Mouse (Mus musculus): ENCODE data around the gene Gabra2. TPM values are rescaled to one million over a fixed set of nuclear protein-coding genes. Genes with fewer than 3 reads are reported as not detected.

The Gabra2 gene
- polyA plus RNA-seq, 1 experiment from 2014 or later = 44.9 TPM

DNA sequence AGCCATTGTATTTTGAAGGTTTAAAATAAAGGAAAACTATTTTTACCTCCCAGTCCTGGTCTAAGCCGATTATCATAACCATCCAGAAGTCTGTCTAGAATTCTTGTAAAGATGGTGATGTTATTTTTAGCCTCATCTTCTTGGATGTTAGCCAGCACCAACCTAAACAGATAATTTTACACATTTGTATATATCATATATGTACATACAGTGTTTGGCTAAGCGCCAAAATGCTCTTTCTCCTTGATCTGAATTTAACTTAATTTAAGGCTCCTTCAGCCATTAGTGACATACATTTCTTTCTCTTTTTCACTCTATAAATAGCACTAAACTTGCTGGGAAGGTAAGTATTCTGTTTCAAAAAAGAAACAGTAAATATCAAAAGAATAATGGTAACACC lies 3.7 kb downstream of the Gabra2 start:
- Histone ChIP-seq H3K9ac (replicated peaks; ENCODE audit: low read depth, low read length) (no peak overlapping the region), H3K27me3 (ENCODE audit: control insufficient read depth, insufficient read depth, low read length) (no peaks in the 10 kb centered on the region; the same call in 1 of the 2 replicates), H3K4me3 (ENCODE audit: low read depth, low read length) (no peak overlapping the region), H3K36me3 (ENCODE audit: control insufficient read depth, insufficient read depth, low read length) (no peaks in the 10 kb centered on the region), H3K4me1 (ENCODE audit: control insufficient read depth, insufficient read depth, low read length) (peaks cover 3% of the 10 kb centered on the region; the same call in 1 of the 2 replicates), H3K27ac (ENCODE audit: low read depth, low read length) (no peak overlapping the region), H3K9me3 (ENCODE audit: control insufficient read depth, low read length) (no peaks in the 10 kb centered on the region), H3K4me2 (ENCODE audit: low read depth, low read length) (no peak overlapping the region)
- 85% methylated on average over 2 of the region's 2 CpGs for WGBS
- ATAC-seq (ENCODE audit: low read depth) = no peak

GRCm38 (mm10) chr5:71078861-71079260 lies 16.8 kb downstream of the Gabra2 start:
- H3K4me1 ChIP-seq (ENCODE audit: control insufficient read depth, insufficient read depth, low read length) = no peaks in the 10 kb centered on the region
- H3K27ac ChIP-seq (ENCODE audit: low read depth, low read length) = no peak overlapping the region
- H3K27me3 ChIP-seq (ENCODE audit: control insufficient read depth, insufficient read depth, low read length) = no peaks in the 10 kb centered on the region
- no peak for ATAC-seq (ENCODE audit: low read depth)
- no peaks in the 10 kb centered on the region for H3K9me3 ChIP-seq (ENCODE audit: control insufficient read depth, low read length)
- H3K36me3 ChIP-seq (ENCODE audit: control insufficient read depth, insufficient read depth, low read length) = no peaks in the 10 kb centered on the region
- H3K4me3 ChIP-seq (ENCODE audit: low read depth, low read length) = no peak overlapping the region
- no peak overlapping the region for H3K4me2 ChIP-seq (ENCODE audit: low read depth, low read length)
- 93% methylated on average over 5 of the region's 5 CpGs for WGBS
- no peak overlapping the region for H3K9ac ChIP-seq (replicated peaks; ENCODE audit: low read depth, low read length)

DNA sequence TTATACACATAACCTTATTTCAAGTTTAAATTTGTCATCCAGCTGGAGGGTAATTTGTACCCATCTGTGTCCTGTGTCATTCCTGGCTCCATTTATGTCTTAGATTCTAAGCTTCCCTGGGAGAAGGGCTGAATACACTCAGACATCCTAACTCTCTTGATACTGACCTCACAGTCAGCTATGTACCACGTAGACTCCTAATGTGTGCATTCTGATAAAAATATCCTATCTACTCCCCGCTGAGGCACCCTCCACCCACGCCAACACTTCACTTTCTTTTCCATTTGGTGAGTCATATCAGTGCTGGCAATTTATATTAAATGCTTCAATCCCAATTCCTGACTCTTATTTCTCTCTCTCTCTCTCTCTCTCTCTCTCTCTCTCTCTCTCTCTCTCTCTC lies 34.0 kb downstream of the Gabra2 start:
- Histone ChIP-seq H3K36me3 (ENCODE audit: control insufficient read depth, insufficient read depth, low read length) (no peaks in the 10 kb centered on the region), H3K9me3 (ENCODE audit: control insufficient read depth, low read length) (no peaks in the 10 kb centered on the region), H3K27me3 (ENCODE audit: control insufficient read depth, insufficient read depth, low read length) (no peaks in the 10 kb centered on the region), H3K4me1 (ENCODE audit: control insufficient read depth, insufficient read depth, low read length) (no peaks in the 10 kb centered on the region), H3K4me2 (ENCODE audit: low read depth, low read length) (no peak overlapping the region), H3K9ac (replicated peaks; ENCODE audit: low read depth, low read length) (no peak overlapping the region), H3K27ac (ENCODE audit: low read depth, low read length) (no peak overlapping the region), H3K4me3 (ENCODE audit: low read depth, low read length) (no peak overlapping the region)
- 76% methylated on average over 3 of the region's 3 CpGs for WGBS
- ATAC-seq (ENCODE audit: low read depth) = no peak

DNA sequence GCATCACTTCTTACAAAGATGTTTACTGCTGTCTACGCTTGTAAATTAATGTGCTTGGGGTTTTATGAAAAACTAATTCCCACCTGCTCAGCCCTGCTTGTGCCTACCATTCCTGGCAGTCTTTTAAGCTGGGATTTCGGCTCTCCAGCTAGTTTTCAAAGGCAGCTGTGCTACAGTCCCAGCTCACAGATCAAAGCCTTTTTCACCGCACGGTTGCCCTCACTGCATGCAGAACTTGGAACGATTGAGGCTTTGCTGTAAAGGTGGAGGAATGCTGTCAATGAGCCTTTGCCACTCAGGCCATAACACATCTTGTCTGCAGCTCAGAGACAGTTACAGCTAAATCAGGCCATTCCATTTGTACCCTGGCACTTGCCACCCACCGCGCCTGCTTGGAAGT lies 37.6 kb downstream of the Gabra2 start:
- no peak for ATAC-seq (ENCODE audit: low read depth)
- H3K9me3 ChIP-seq (ENCODE audit: control insufficient read depth, low read length) = no peaks in the 10 kb centered on the region
- no peak overlapping the region for H3K4me2 ChIP-seq (ENCODE audit: low read depth, low read length)
- H3K27ac ChIP-seq (ENCODE audit: low read depth, low read length) = no peak overlapping the region
- H3K4me1 ChIP-seq (ENCODE audit: control insufficient read depth, insufficient read depth, low read length) = no peaks in the 10 kb centered on the region
- no peaks in the 10 kb centered on the region for H3K27me3 ChIP-seq (ENCODE audit: control insufficient read depth, insufficient read depth, low read length)
- WGBS = 54% methylated on average over 7 of the region's 7 CpGs
- H3K4me3 ChIP-seq (ENCODE audit: low read depth, low read length) = no peak overlapping the region
- H3K36me3 ChIP-seq (ENCODE audit: control insufficient read depth, insufficient read depth, low read length) = no peaks in the 10 kb centered on the region
- H3K9ac ChIP-seq (replicated peaks; ENCODE audit: low read depth, low read length) = no peak overlapping the region

DNA sequence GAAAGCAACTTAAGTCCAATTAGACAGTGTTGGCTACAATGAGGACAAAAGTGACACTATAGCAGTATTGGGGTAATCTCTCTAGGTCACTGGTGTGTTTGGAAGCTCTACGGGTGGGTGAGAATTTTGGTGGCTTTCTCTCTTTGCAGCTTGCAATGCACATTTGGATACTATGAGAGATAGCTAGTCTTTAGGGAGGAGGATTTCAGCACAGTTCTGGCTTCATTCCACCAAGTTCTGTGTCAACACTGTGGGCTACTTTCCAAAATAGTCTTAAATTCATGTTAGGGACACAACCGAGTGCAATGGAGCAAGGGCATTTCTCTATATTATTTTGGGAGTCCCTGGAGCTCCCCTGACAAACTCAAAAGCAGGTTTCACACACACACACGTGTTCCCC lies 58.3 kb downstream of the Gabra2 start:
- H3K27me3 ChIP-seq (ENCODE audit: control insufficient read depth, insufficient read depth, low read length) = no peaks in the 10 kb centered on the region
- no peak for ATAC-seq (ENCODE audit: low read depth)
- H3K4me2 ChIP-seq (ENCODE audit: low read depth, low read length) = no peak overlapping the region
- no peaks in the 10 kb centered on the region for H3K4me1 ChIP-seq (ENCODE audit: control insufficient read depth, insufficient read depth, low read length)
- no peaks in the 10 kb centered on the region for H3K9me3 ChIP-seq (ENCODE audit: control insufficient read depth, low read length)
- H3K9ac ChIP-seq (replicated peaks; ENCODE audit: low read depth, low read length) = no peak overlapping the region
- H3K27ac ChIP-seq (ENCODE audit: low read depth, low read length) = no peak overlapping the region
- H3K4me3 ChIP-seq (ENCODE audit: low read depth, low read length) = no peak overlapping the region
- 76% methylated on average over 3 of the region's 3 CpGs for WGBS
- no peaks in the 10 kb centered on the region for H3K36me3 ChIP-seq (ENCODE audit: control insufficient read depth, insufficient read depth, low read length)

DNA sequence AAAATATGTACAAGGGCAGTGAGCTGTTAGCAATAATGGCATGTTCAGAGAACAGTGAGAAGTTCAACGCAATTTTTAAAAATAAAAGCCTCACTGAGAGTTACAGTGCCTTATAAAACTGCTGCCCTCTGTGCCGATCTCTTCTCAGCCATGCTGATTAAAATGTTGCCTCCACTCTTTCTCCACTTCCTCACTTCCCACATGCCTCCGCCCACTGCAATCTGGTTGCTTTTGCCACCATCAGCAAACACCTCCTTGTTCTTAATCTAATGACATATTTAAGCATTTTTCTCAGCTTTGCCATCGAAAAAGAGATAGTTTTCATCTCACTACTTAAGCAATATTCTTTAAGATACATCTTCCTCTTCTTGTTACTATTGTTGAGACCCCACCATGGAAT lies 69.7 kb downstream of the Gabra2 start:
- Histone ChIP-seq H3K4me3 (ENCODE audit: low read depth, low read length) (no peak overlapping the region), H3K4me2 (ENCODE audit: low read depth, low read length) (no peak overlapping the region), H3K9ac (replicated peaks; ENCODE audit: low read depth, low read length) (no peak overlapping the region), H3K36me3 (ENCODE audit: control insufficient read depth, insufficient read depth, low read length) (no peaks in the 10 kb centered on the region), H3K9me3 (ENCODE audit: control insufficient read depth, low read length) (no peaks in the 10 kb centered on the region), H3K4me1 (ENCODE audit: control insufficient read depth, insufficient read depth, low read length) (no peaks in the 10 kb centered on the region), H3K27me3 (ENCODE audit: control insufficient read depth, insufficient read depth, low read length) (no peaks in the 10 kb centered on the region), H3K27ac (ENCODE audit: low read depth, low read length) (no peak overlapping the region)
- ATAC-seq (ENCODE audit: low read depth) = no peak
- 86% methylated on average over 4 of the region's 4 CpGs for WGBS

DNA sequence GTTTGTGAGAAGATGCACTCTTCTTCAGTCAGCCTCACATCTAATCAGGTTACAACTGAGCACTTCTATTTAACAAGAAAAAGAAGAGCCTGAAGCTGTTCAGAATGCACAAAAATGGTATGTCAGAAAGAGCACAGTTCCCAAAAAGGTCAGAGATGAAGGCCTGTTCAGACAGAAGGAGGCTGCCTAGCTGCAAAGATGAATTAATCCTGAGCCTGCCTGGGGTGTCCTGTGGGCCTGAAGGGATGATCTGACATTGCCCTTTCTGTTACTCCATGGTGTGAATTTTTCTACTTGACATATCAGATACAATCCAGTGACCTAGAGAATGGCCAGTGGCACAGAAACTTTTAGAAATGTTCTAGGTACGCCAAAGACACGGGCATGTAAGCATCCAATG lies 83.9 kb downstream of the Gabra2 start:
- Histone ChIP-seq H3K9me3 (ENCODE audit: control insufficient read depth, low read length) (no peaks in the 10 kb centered on the region), H3K4me3 (ENCODE audit: low read depth, low read length) (no peak overlapping the region), H3K27ac (ENCODE audit: low read depth, low read length) (no peak overlapping the region), H3K4me2 (ENCODE audit: low read depth, low read length) (no peak overlapping the region), H3K9ac (replicated peaks; ENCODE audit: low read depth, low read length) (no peak overlapping the region), H3K27me3 (ENCODE audit: control insufficient read depth, insufficient read depth, low read length) (no peaks in the 10 kb centered on the region), H3K36me3 (ENCODE audit: control insufficient read depth, insufficient read depth, low read length) (no peaks in the 10 kb centered on the region), H3K4me1 (ENCODE audit: control insufficient read depth, insufficient read depth, low read length) (no peaks in the 10 kb centered on the region)
- no peak for ATAC-seq (ENCODE audit: low read depth)
- whole genome bisulfite sequencing = 75% methylated on average over 2 of the region's 2 CpGs

DNA sequence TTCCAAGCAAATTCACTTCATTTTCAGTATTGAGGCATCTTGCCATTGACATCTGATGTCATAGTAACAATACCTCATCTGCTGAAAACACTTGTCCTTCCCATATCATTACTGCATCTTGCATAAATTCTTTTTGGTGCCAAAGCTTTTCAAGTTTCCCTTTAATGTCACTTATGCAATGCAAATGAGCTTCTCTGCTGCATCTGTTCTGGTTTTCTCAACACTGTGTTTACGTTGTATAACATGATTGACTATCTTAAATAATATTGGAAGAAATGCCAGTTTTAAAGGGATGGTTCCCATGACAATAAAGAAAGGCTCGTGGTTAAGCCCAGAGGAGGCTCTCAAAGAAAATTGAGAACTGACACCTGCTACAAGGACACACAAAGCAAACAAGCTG lies 84.4 kb downstream of the Gabra2 start:
- 24% methylated on average over 2 of the region's 2 CpGs for WGBS
- H3K27me3 ChIP-seq (ENCODE audit: control insufficient read depth, insufficient read depth, low read length) = no peaks in the 10 kb centered on the region
- no peaks in the 10 kb centered on the region for H3K36me3 ChIP-seq (ENCODE audit: control insufficient read depth, insufficient read depth, low read length)
- no peak for ATAC-seq (ENCODE audit: low read depth)
- no peak overlapping the region for H3K4me2 ChIP-seq (ENCODE audit: low read depth, low read length)
- H3K9me3 ChIP-seq (ENCODE audit: control insufficient read depth, low read length) = no peaks in the 10 kb centered on the region
- no peaks in the 10 kb centered on the region for H3K4me1 ChIP-seq (ENCODE audit: control insufficient read depth, insufficient read depth, low read length)
- no peak overlapping the region for H3K27ac ChIP-seq (ENCODE audit: low read depth, low read length)
- H3K4me3 ChIP-seq (ENCODE audit: low read depth, low read length) = no peak overlapping the region
- H3K9ac ChIP-seq (replicated peaks; ENCODE audit: low read depth, low read length) = no peak overlapping the region

DNA sequence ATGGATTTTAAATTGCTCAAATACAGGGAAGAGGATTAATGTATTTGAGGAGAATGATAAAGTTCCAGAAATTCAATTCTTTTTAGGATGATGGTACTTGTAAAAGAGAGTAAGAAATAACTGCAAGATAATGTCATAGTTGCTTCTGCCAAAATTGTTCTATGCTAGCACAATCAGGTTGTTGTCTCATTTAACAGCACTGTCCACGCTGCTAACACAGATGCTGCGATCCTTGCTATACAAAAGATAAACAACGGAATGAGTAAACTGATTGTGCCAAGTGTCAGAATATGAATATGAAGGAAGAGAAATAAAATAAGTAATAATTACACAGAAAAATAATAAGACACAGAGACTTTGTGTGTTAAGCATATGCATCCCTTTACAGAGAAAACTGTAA lies 84.9 kb downstream of the Gabra2 start:
- no peak for ATAC-seq (ENCODE audit: low read depth)
- no peaks in the 10 kb centered on the region for H3K9me3 ChIP-seq (ENCODE audit: control insufficient read depth, low read length)
- no peaks in the 10 kb centered on the region for H3K27me3 ChIP-seq (ENCODE audit: control insufficient read depth, insufficient read depth, low read length)
- H3K36me3 ChIP-seq (ENCODE audit: control insufficient read depth, insufficient read depth, low read length) = no peaks in the 10 kb centered on the region
- no peak overlapping the region for H3K9ac ChIP-seq (replicated peaks; ENCODE audit: low read depth, low read length)
- no peak overlapping the region for H3K4me3 ChIP-seq (ENCODE audit: low read depth, low read length)
- WGBS = 87% methylated on average over 3 of the region's 3 CpGs
- no peaks in the 10 kb centered on the region for H3K4me1 ChIP-seq (ENCODE audit: control insufficient read depth, insufficient read depth, low read length)
- H3K27ac ChIP-seq (ENCODE audit: low read depth, low read length) = no peak overlapping the region
- no peak overlapping the region for H3K4me2 ChIP-seq (ENCODE audit: low read depth, low read length)

Measured in neural tube, embryonic 14.5 days (tissue).